Mouse (Mus musculus) stomach, embryonic 16.5 days (tissue): Measurements from ENCODE around the gene Tmem132d. TPM values are rescaled to one million over a fixed set of nuclear protein-coding genes. Genes with fewer than 3 reads are reported as not detected.

ENCODE experiments used
- ATAC-seq: fragments of 200-750 bp; cut with Nextera tagmentation; 2 replicates; pipeline ENCODE4 v1.8.0; 2017; ENCODE audit warnings: moderate number of reproducible peaks, moderate TSS enrichment; ENCODE audit not compliant: insufficient read depth, low FRiP score
- H3K27ac ChIP-seq: fragments of 300-500 bp; sonication (generic); 2 replicates; pipeline ENCODE4 v1.5.1; 2014; ENCODE audit warnings: low read length
- H3K27me3 ChIP-seq: fragments of 300-500 bp; sonication (generic); 2 replicates; pipeline ENCODE4 v1.6.1; 2014; ENCODE audit warnings: low read length, control low read depth, mixed read lengths; ENCODE audit not compliant: control insufficient read depth, insufficient read depth
- H3K36me3 ChIP-seq: fragments of 300-500 bp; sonication (generic); 2 replicates; pipeline ENCODE4 v1.6.1; 2014; ENCODE audit warnings: low read length; ENCODE audit not compliant: control insufficient read depth, insufficient read depth
- H3K4me1 ChIP-seq: fragments of 300-500 bp; sonication (generic); 2 replicates; pipeline ENCODE4 v1.6.1; 2014; ENCODE audit warnings: low read length, control low read depth, mixed read lengths; ENCODE audit not compliant: control insufficient read depth, insufficient read depth
- H3K4me2 ChIP-seq: fragments of 300-500 bp; sonication (generic); 2 replicates; pipeline ENCODE4 v1.6.1; 2014; ENCODE audit warnings: low read depth, low read length, mixed read lengths
- H3K4me3 ChIP-seq: fragments of 300-500 bp; sonication (generic); replicated peaks from 2 replicates; pipeline ENCODE4 v1.5.1; 2014; ENCODE audit warnings: mild to moderate bottlenecking, low read length
- H3K9ac ChIP-seq: fragments of 300-500 bp; sonication (generic); 2 replicates; pipeline ENCODE4 v1.6.1; 2014; ENCODE audit warnings: low read length
- H3K9me3 ChIP-seq: fragments of 300-500 bp; sonication (generic); replicated peaks from 2 replicates; pipeline ENCODE4 v1.6.1; 2016; ENCODE audit warnings: low read length, control low read depth; ENCODE audit not compliant: control insufficient read depth
- WGBS: fragments of 180-500 bp; shearing (Covaris S2); extraction: QIAGEN DNeasy Blood & Tissue Kit; methylation state at CpG from one replicate; pipeline ENCODE4 v1.1.7; 2014; 5-methylcytosine and 5-hydroxymethylcytosine counted together
- polyA plus RNA-seq: library from polyadenylated mRNA; unstranded; fragments of >200 nt; fragmentation: Nextera tagmentation; extraction: Ambion mirVana; gene quantifications from 2 replicates; pipeline ENCODE4 v1.2.1, GENCODE M21; 2015

Gene Tmem132d
- polyA plus RNA-seq, 1 experiment from 2014 or later = 0.06 TPM

GRCm38 (mm10) chr5:127883021-127883420, 549.9 kb downstream of the Tmem132d start:
- no peak overlapping the region for H3K27ac ChIP-seq
- H3K9me3 ChIP-seq = no peaks in the 10 kb centered on the region
- no peaks in the 10 kb centered on the region for H3K36me3 ChIP-seq
- 71% methylated on average over 9 of the region's 10 CpGs for WGBS
- H3K4me3 ChIP-seq = no peak overlapping the region
- no peaks in the 10 kb centered on the region for H3K4me1 ChIP-seq
- no peaks in the 10 kb centered on the region for H3K27me3 ChIP-seq
- H3K4me2 ChIP-seq = no peak overlapping the region
- H3K9ac ChIP-seq = no peak overlapping the region
- no peak for ATAC-seq

GRCm38 (mm10) chr5:127874461-127874860, 558.4 kb downstream of the Tmem132d start:
- H3K27me3 ChIP-seq = no peaks in the 10 kb centered on the region
- no peak for ATAC-seq
- no peaks in the 10 kb centered on the region for H3K9me3 ChIP-seq
- no peaks in the 10 kb centered on the region for H3K4me1 ChIP-seq
- no peaks in the 10 kb centered on the region for H3K36me3 ChIP-seq
- no peak overlapping the region for H3K4me3 ChIP-seq
- no peak overlapping the region for H3K9ac ChIP-seq
- H3K27ac ChIP-seq = no peak overlapping the region
- 81% methylated on average over 6 of the region's 6 CpGs for WGBS
- no peak overlapping the region for H3K4me2 ChIP-seq

- Histone ChIP-seq H3K9ac (no peak overlapping the region), H3K27me3 (no peaks in the 10 kb centered on the region), H3K4me3 (no peak overlapping the region), H3K27ac (no peak overlapping the region), H3K9me3 (no peaks in the 10 kb centered on the region), H3K4me2 (no peak overlapping the region), H3K4me1 (no peaks in the 10 kb centered on the region), H3K36me3 (no peaks in the 10 kb centered on the region)
- WGBS = 82% methylated on average over 6 of the region's 6 CpGs
- no peak for ATAC-seq
These were observed 567.7 kb downstream of the Tmem132d start for GRCm38 (mm10) chr5:127865157-127865556.

GRCm38 (mm10) chr5:127859719-127860118, 573.2 kb downstream of the Tmem132d start:
- no peak overlapping the region for H3K9ac ChIP-seq
- H3K27me3 ChIP-seq = no peaks in the 10 kb centered on the region
- no peaks in the 10 kb centered on the region for H3K9me3 ChIP-seq
- no peaks in the 10 kb centered on the region for H3K36me3 ChIP-seq
- ATAC-seq = no peak
- no peak overlapping the region for H3K27ac ChIP-seq
- no peak overlapping the region for H3K4me3 ChIP-seq
- WGBS = 71% methylated on average over 2 of the region's 2 CpGs
- no peak overlapping the region for H3K4me2 ChIP-seq
- H3K4me1 ChIP-seq = no peaks in the 10 kb centered on the region

- no peaks in the 10 kb centered on the region for H3K36me3 ChIP-seq
- H3K4me2 ChIP-seq = no peak overlapping the region
- H3K27ac ChIP-seq = no peak overlapping the region
- no peak overlapping the region for H3K9ac ChIP-seq
- H3K4me1 ChIP-seq = no peaks in the 10 kb centered on the region
- H3K27me3 ChIP-seq = no peaks in the 10 kb centered on the region
- no peak overlapping the region for H3K4me3 ChIP-seq
- 69% methylated on average over 1 of the region's 1 CpGs for WGBS
- no peak for ATAC-seq
- H3K9me3 ChIP-seq = no peaks in the 10 kb centered on the region
These were observed 580.6 kb downstream of the Tmem132d start for GRCm38 (mm10) chr5:127852305-127852704.

GRCm38 (mm10) chr5:127831791-127832190, 601.1 kb downstream of the Tmem132d start:
- Histone ChIP-seq H3K9me3 (no peaks in the 10 kb centered on the region), H3K27me3 (no peaks in the 10 kb centered on the region), H3K4me1 (no peaks in the 10 kb centered on the region), H3K36me3 (no peaks in the 10 kb centered on the region), H3K4me2 (no peak overlapping the region), H3K27ac (no peak overlapping the region), H3K9ac (no peak overlapping the region), H3K4me3 (no peak overlapping the region)
- ATAC-seq = no peak
- WGBS = 81% methylated on average over 2 of the region's 2 CpGs

- H3K4me3 ChIP-seq = no peak overlapping the region
- H3K9ac ChIP-seq = no peak overlapping the region
- no peaks in the 10 kb centered on the region for H3K4me1 ChIP-seq
- no peaks in the 10 kb centered on the region for H3K27me3 ChIP-seq
- no peak overlapping the region for H3K27ac ChIP-seq
- WGBS = 73% methylated on average over 1 of the region's 1 CpGs
- no peak for ATAC-seq
- H3K9me3 ChIP-seq = no peaks in the 10 kb centered on the region
- no peak overlapping the region for H3K4me2 ChIP-seq
- H3K36me3 ChIP-seq = no peaks in the 10 kb centered on the region
These were observed 602.0 kb downstream of the Tmem132d start for GRCm38 (mm10) chr5:127830831-127831230.

- no peak overlapping the region for H3K4me2 ChIP-seq
- no peak overlapping the region for H3K27ac ChIP-seq
- no peaks in the 10 kb centered on the region for H3K4me1 ChIP-seq
- H3K4me3 ChIP-seq = no peak overlapping the region
- H3K27me3 ChIP-seq = no peaks in the 10 kb centered on the region
- H3K9me3 ChIP-seq = 0 out of 2 replicates have a peak, but pooled peaks cover 1% of the 10 kb centered on the region
- 89% methylated on average over 6 of the region's 6 CpGs for WGBS
- no peak for ATAC-seq
- H3K9ac ChIP-seq = no peak overlapping the region
- H3K36me3 ChIP-seq = no peaks in the 10 kb centered on the region
These were observed 604.1 kb downstream of the Tmem132d start for GRCm38 (mm10) chr5:127828756-127829155.

GRCm38 (mm10) chr5:127821960-127822359, 610.9 kb downstream of the Tmem132d start:
- H3K9ac ChIP-seq = no peak overlapping the region

GRCm38 (mm10) chr5:127815292-127815691, 617.6 kb downstream of the Tmem132d start:
- ATAC-seq = no peak

More at GRCm38 (mm10) chr5:127821960-127822359, 610.9 kb downstream of the Tmem132d start:
- Histone ChIP-seq H3K27me3 (no peaks in the 10 kb centered on the region), H3K9me3 (0 out of 2 replicates have a peak, but pooled peaks cover 6% of the 10 kb centered on the region), H3K4me3 (no peak overlapping the region), H3K4me1 (no peaks in the 10 kb centered on the region), H3K36me3 (no peaks in the 10 kb centered on the region), H3K4me2 (no peak overlapping the region), H3K27ac (no peak overlapping the region)
- no peak for ATAC-seq
- WGBS = 30% methylated on average over 1 of the region's 1 CpGs

More at GRCm38 (mm10) chr5:127815292-127815691, 617.6 kb downstream of the Tmem132d start:
- Histone ChIP-seq H3K9me3 (no peaks in the 10 kb centered on the region), H3K4me2 (no peak overlapping the region), H3K27me3 (no peaks in the 10 kb centered on the region), H3K4me1 (no peaks in the 10 kb centered on the region), H3K27ac (no peak overlapping the region), H3K4me3 (no peak overlapping the region), H3K36me3 (no peaks in the 10 kb centered on the region), H3K9ac (no peak overlapping the region)
- WGBS = 70% methylated on average over 8 of the region's 8 CpGs
